Mouse (Mus musculus): ENCODE data around the gene Tmem141.

DNA sequence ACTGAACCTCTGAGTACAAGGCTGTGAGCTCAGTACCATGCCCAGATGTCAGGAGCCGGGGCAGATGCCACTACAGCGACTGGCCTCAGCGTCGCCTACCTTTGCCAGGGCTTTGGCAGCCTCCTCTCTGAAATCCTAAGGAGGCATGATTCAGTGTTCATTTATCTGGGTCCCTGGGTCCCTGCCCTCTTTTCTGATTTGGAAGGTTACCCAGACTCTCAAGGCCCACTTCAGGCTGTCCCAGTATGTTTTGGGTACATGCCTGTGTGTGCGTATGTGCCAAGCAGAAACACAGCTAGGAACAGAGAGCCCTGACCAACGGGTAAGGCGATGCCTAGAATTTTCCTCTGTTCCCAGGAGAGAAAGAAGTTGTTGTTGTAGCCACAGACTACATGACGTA lies 38.5 kb upstream of the Tmem141 start:
- no peak for TF ChIP-seq CTCF (IDR thresholded peaks at IDR 0.05; ENCODE audit: low read depth, low read length)
- TF ChIP-seq POLR2A (IDR thresholded peaks at IDR 0.05; ENCODE audit: extremely low read depth, insufficient read depth, low read length) = no peak
